Mouse (Mus musculus) left cerebral cortex, postnatal 25 days (tissue): ENCODE results near the gene Mrrf. TPM values are rescaled to one million over a fixed set of nuclear protein-coding genes. Genes with fewer than 3 reads are reported as not detected.

Experiments used
- total RNA-seq, 2 experiments: library from RNA; stranded (reverse); gene quantifications; 2 replicates each; pipeline ENCODE4 v1.2.3; 2021

The Mrrf gene
- total RNA-seq, 2 experiments from 2014 or later: 15.5 to 20.0 TPM

Other genes with a start within 250 kb of the Mrrf start
- 10 to 100 TPM; 38.2 to 43.3 TPM for gene Ttll11, start 156.5 kb upstream of the Mrrf start, total RNA-seq
- gene Ndufa8, start 87.0 kb upstream of the Mrrf start, total RNA-seq: 100 to 1,000 TPM; 197 to 198 TPM
- under 1 TPM; 0.53 to 0.82 TPM for gene Morn5, start 86.9 kb upstream of the Mrrf start, total RNA-seq
- 10 to 100 TPM; 17.5 to 20.0 TPM for gene Lhx6, start 31.0 kb upstream of the Mrrf start, total RNA-seq
- gene Rbm18, start 384 bp downstream of the Mrrf start, total RNA-seq: 10 to 100 TPM; 53.4 to 54.6 TPM
- gene Ptgs1, start 94.0 kb downstream of the Mrrf start, total RNA-seq: 10 to 100 TPM; 15.5 to 19.8 TPM
- gene Olfr338, start 237.1 kb downstream of the Mrrf start, total RNA-seq: not detected